In the genomic region with DNA sequence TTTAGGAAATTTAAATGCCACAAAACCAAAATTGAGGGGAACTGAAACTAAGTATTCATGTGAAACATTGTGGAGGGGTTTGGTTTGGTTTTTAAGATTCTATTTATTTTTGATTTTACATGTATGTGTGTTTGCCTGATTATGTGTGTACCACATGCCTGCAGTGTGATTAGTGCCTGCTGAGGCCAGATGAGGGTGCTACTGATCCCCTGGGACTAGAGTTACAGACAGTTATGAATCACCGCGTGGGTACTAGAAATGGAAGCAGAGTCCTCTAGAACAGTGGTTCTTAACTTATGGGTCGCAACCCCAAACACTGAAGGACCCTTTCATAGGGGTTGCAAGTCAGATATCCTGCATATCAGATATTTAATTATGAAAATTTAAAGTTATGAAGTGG, we compare ENCODE assay signal across 14 mouse cellular contexts. TPM values are rescaled to one million over a fixed set of nuclear protein-coding genes. Genes with fewer than 3 reads are reported as not detected.
DNase-seq lines count a peak whose midpoint lies in the region; ATAC-seq and TF ChIP-seq lines count a peak whose summit lies in the region.
"Had no signal": no experiment of that assay in that cellular context is flagged by ENCODE, and none has a peak within 500 bp of the region (broad histone marks: within the 10 kb centered on the region; RNA-seq: fewer than 3 reads in every experiment).

No protein-coding gene starts in this region.

- H3K36me3 ChIP-seq in intestine, postnatal 0 days (ENCODE audit: control insufficient read depth, insufficient read depth), result no peaks in the 10 kb centered on the region
- no peaks in the 10 kb centered on the region for H3K36me3 ChIP-seq in intestine, embryonic 16.5 days (ENCODE audit: control insufficient read depth, insufficient read depth, low read length)
- H3K36me3 ChIP-seq in embryonic facial prominence, embryonic 13.5 days, result no peaks in the 10 kb centered on the region
- H3K36me3 ChIP-seq in limb, embryonic 10.5 days, result no peaks in the 10 kb centered on the region
- H3K36me3 ChIP-seq: intestine, embryonic 15.5 days; limb, embryonic 13.5 days had no signal

- WGBS in intestine, postnatal 0 days, result 88% methylated on average over 3 of the region's 3 CpGs
- 84% methylated on average over 3 of the region's 3 CpGs for WGBS in intestine, embryonic 16.5 days
- 87% methylated on average over 3 of the region's 3 CpGs for WGBS in embryonic facial prominence, embryonic 13.5 days
- 86% methylated on average over 3 of the region's 3 CpGs for WGBS in limb, embryonic 10.5 days

- no peaks in the 10 kb centered on the region for H3K4me1 ChIP-seq in intestine, postnatal 0 days (replicated peaks; ENCODE audit: control insufficient read depth, insufficient read depth, low read length)
- no peaks in the 10 kb centered on the region for H3K4me1 ChIP-seq in intestine, embryonic 16.5 days (ENCODE audit: control insufficient read depth, insufficient read depth, low read length)
- peaks cover 15% of the 10 kb centered on the region; the same call in 1 of the 2 replicates for H3K4me1 ChIP-seq in embryonic facial prominence, embryonic 13.5 days
- peaks cover 19% of the 10 kb centered on the region for H3K4me1 ChIP-seq in limb, embryonic 10.5 days
- H3K4me1 ChIP-seq: intestine, embryonic 15.5 days had no signal

- H3K9me3 ChIP-seq in intestine, postnatal 0 days (ENCODE audit: control insufficient read depth), result no peaks in the 10 kb centered on the region
- no peaks in the 10 kb centered on the region for H3K9me3 ChIP-seq in intestine, embryonic 16.5 days (ENCODE audit: control insufficient read depth, low read length)
- H3K9me3 ChIP-seq in embryonic facial prominence, embryonic 13.5 days, result no peaks in the 10 kb centered on the region
- H3K9me3 ChIP-seq in limb, embryonic 10.5 days (replicated peaks), result no peaks in the 10 kb centered on the region
- H3K9me3 ChIP-seq: intestine, embryonic 15.5 days; limb, embryonic 13.5 days had no signal

- no peak overlapping the region for H3K4me3 ChIP-seq in intestine, postnatal 0 days (ENCODE audit: low read depth, low read length)
- no peak overlapping the region for H3K4me3 ChIP-seq in intestine, embryonic 16.5 days (ENCODE audit: low read length)
- no peak overlapping the region for H3K4me3 ChIP-seq in embryonic facial prominence, embryonic 13.5 days
- H3K4me3 ChIP-seq in limb, embryonic 10.5 days, result no peak overlapping the region
- H3K4me3 ChIP-seq: intestine, embryonic 15.5 days had no signal

- no peak for ATAC-seq in intestine, postnatal 0 days
- no peak for ATAC-seq in intestine, embryonic 16.5 days
- ATAC-seq in embryonic facial prominence, embryonic 13.5 days (ENCODE audit: insufficient number of reproducible peaks, insufficient read depth, low FRiP score, low TSS enrichment, low read depth), result no peak

- H3K27me3 ChIP-seq in intestine, postnatal 0 days (replicated peaks; ENCODE audit: control insufficient read depth, insufficient read depth, low read length), result no peaks in the 10 kb centered on the region
- H3K27me3 ChIP-seq in intestine, embryonic 16.5 days (replicated peaks; ENCODE audit: control insufficient read depth, insufficient read depth, low read length), result no peaks in the 10 kb centered on the region
- H3K27me3 ChIP-seq in embryonic facial prominence, embryonic 13.5 days, result no peaks in the 10 kb centered on the region
- no peaks in the 10 kb centered on the region for H3K27me3 ChIP-seq in limb, embryonic 10.5 days (ENCODE audit: low read depth, poor library complexity, severe bottlenecking)
- H3K27me3 ChIP-seq: intestine, embryonic 15.5 days; limb, embryonic 13.5 days had no signal

- no peak overlapping the region for H3K4me2 ChIP-seq in intestine, postnatal 0 days (replicated peaks; ENCODE audit: low read depth)
- no peak overlapping the region for H3K4me2 ChIP-seq in intestine, embryonic 16.5 days (ENCODE audit: low read depth, low read length)
- no peak overlapping the region for H3K4me2 ChIP-seq in embryonic facial prominence, embryonic 13.5 days

- DNase-seq in 3T3-L1 (ENCODE audit: low read depth, low spot score), result peak; percentile 50
- no peak for DNase-seq in limb, embryonic 10.5 days (ENCODE audit: low spot score)
- DNase-seq in embryo, embryonic 9.5 days (ENCODE audit: extremely low spot score), result no peak
- DNase-seq in layer of hippocampus, postnatal 25 days (ENCODE audit: extremely low spot score in 1 of 2, low spot score in 1 of 2), result no peak
- DNase-seq in layer of hippocampus, adult 9-10 months (ENCODE audit: low spot score), result no peak
- DNase-seq: adrenal gland, postnatal 10 days; gastrocnemius, postnatal 14 days; lung, postnatal 14 days; spleen, adult 18-20 months had no signal

- H3K27ac ChIP-seq in intestine, postnatal 0 days (ENCODE audit: low read depth, low read length), result no peak overlapping the region
- H3K27ac ChIP-seq in intestine, embryonic 16.5 days (ENCODE audit: low read length), result no peak overlapping the region
- H3K27ac ChIP-seq in embryonic facial prominence, embryonic 13.5 days, result 0 out of 2 replicates have a peak overlapping the region, but pooled peaks have one; percentile 93
- peak overlapping the region; percentile 93; the same call in 1 of the 2 replicates for H3K27ac ChIP-seq in limb, embryonic 10.5 days

- TF ChIP-seq CTCF in intestine, postnatal 0 days (IDR thresholded peaks at IDR 0.05; ENCODE audit: low read depth), result peak; percentile 36; the same call in 1 of the 2 replicates

- H3K9ac ChIP-seq in intestine, postnatal 0 days (ENCODE audit: low read depth, low read length), result no peak overlapping the region
- no peak overlapping the region for H3K9ac ChIP-seq in intestine, embryonic 16.5 days (ENCODE audit: low read depth, low read length)
- no peak overlapping the region for H3K9ac ChIP-seq in embryonic facial prominence, embryonic 13.5 days

RNA-seq across cellular contexts. Expression of a gene that starts 54.0 kb away (rescaled TPM):
- 0.99 and 1.1 TPM in 2 replicates for polyA plus RNA-seq in intestine, postnatal 0 days (2015; fragmentation: Nextera tagmentation; extraction: Ambion mirVana)
- polyA plus RNA-seq in intestine, embryonic 16.5 days (2015; fragmentation: Nextera tagmentation; extraction: Ambion mirVana), result 0.95 and 1.2 TPM in 2 replicates
- polyA plus RNA-seq in embryonic facial prominence, embryonic 13.5 days (2015; fragmentation: Nextera tagmentation; extraction: Ambion mirVana), result 2.0 and 3.6 TPM in 2 replicates
- 0.39 and 0.56 TPM in 2 replicates for polyA plus RNA-seq in limb, embryonic 10.5 days (2016; fragmentation: Nextera tagmentation; extraction: Ambion mirVana)
- 1 to 10 TPM; 2.9 to 4.4 TPM for total RNA-seq in layer of hippocampus, postnatal 25 days (2021)

Comparison
In these comparisons a context has a peak if more than half of its experiments do, and no peak if none do; other contexts are left out.
1. H3K27ac ChIP-seq: peak in embryonic facial prominence, embryonic 13.5 days (single experiment) and limb, embryonic 10.5 days (single experiment); none in intestine, postnatal 0 days (single experiment) and intestine, embryonic 16.5 days (single experiment).